Mouse (Mus musculus): ENCODE measurements around the gene Mettl7b.

DNA sequence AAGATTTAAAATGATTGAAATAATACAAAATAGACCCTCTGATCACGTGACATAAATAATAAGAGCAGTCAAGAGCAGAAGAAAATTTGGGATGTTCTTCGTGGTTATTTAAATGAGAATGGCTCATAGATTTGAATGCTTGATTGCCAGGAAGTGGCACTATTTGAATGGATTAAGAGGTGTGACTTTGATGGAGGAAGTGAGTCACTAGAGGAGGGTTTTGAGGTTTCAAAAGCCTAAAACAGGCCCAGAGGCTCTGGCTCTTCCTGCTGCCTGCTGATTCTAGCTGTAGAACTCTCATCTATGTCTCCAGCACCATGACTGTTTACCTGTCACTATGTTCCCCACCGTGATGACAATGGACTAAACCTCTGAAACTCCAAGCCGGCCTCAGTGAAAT is 12.1 kb upstream of the Mettl7b start:
- TF ChIP-seq CTCF (IDR thresholded peaks at IDR 0.05) (no peak), POLR2A (IDR thresholded peaks at IDR 0.05; ENCODE audit: insufficient read depth, low read depth, low read length) (no peak), EP300 (IDR thresholded peaks at IDR 0.05; ENCODE audit: insufficient read depth, low read depth, low read length) (no peak)
